Mouse (Mus musculus): ENCODE data around the gene Trim10. TPM values are rescaled to one million over a fixed set of nuclear protein-coding genes. Genes with fewer than 3 reads are reported as not detected.
A peak's percentile ranks its signal among the peaks of the same experiment; 100 is the strongest.
"Not testable (repeated sequence)": the region's sequence is repeated elsewhere in the genome, so short reads cannot be mapped to it uniquely, and the experiment has no call there.

Gene Trim10
- total and polyA plus RNA-seq, 3 experiments, result 0.04 to 0.14 (median 0.12) TPM

GRCm38 (mm10) chr17:36861680-36862079 lies 7.7 kb upstream of the Trim10 start:
- no peak for DNase-seq

GRCm38 (mm10) chr17:36866719-36867527 lies 2.5 kb upstream of the Trim10 start, which contains the start of gene Trim15:
Gene Trim15 (minus strand): TSS chr17:36867210.
- no peak for DNase-seq

- DNase-seq, result no peak
These were observed 538 bp upstream of the Trim10 start for GRCm38 (mm10) chr17:36868836-36869235.

- no peak for DNase-seq
These were observed 809 bp downstream of the Trim10 start for GRCm38 (mm10) chr17:36869955-36870810.

- no peak for DNase-seq
These were observed 5.3 kb downstream of the Trim10 start for GRCm38 (mm10) chr17:36874636-36875035.

- DNase-seq, result no peak
These were observed 14.0 kb downstream of the Trim10 start for GRCm38 (mm10) chr17:36883350-36883749.

- no peak for DNase-seq
These were observed 15.9 kb downstream of the Trim10 start for GRCm38 (mm10) chr17:36885132-36885790.

GRCm38 (mm10) chr17:36890073-36890903 lies 20.9 kb downstream of the Trim10 start, which contains the start of gene Trim40:
Gene Trim40 (minus strand): TSS chr17:36890123.
- DNase-seq, result no peak

- not testable (repeated sequence) for DNase-seq
These were observed 22.1 kb downstream of the Trim10 start for GRCm38 (mm10) chr17:36891496-36891895.

- DNase-seq, result peak; percentile 19
These were observed 23.0 kb downstream of the Trim10 start for GRCm38 (mm10) chr17:36892362-36892761.

- no peak for DNase-seq
These were observed 24.0 kb downstream of the Trim10 start for GRCm38 (mm10) chr17:36893387-36893786.

- peak; percentile 24 for DNase-seq
These were observed 27.2 kb downstream of the Trim10 start for GRCm38 (mm10) chr17:36896583-36896982.

GRCm38 (mm10) chr17:36897065-36897464 lies 27.7 kb downstream of the Trim10 start:
- no peak for DNase-seq

GRCm38 (mm10) chr17:36897552-36898205 lies 28.3 kb downstream of the Trim10 start, which contains the start of gene Trim31:
Gene Trim31 (plus strand): TSS chr17:36898118.
- no peak for DNase-seq

- DNase-seq, result no peak
These were observed 30.0 kb downstream of the Trim10 start for GRCm38 (mm10) chr17:36899376-36899775.

- DNase-seq, result no peak
These were observed 30.6 kb downstream of the Trim10 start for GRCm38 (mm10) chr17:36900001-36900400.

- DNase-seq, result no peak
These were observed 31.3 kb downstream of the Trim10 start for GRCm38 (mm10) chr17:36900691-36901090.

- DNase-seq, result peak; percentile 21
These were observed 34.3 kb downstream of the Trim10 start for GRCm38 (mm10) chr17:36903651-36904050.

GRCm38 (mm10) chr17:36908235-36908634 lies 38.9 kb downstream of the Trim10 start:
- DNase-seq, result no peak

GRCm38 (mm10) chr17:36909802-36910201 lies 40.4 kb downstream of the Trim10 start:
- no peak for DNase-seq

GRCm38 (mm10) chr17:36912031-36912430 lies 42.7 kb downstream of the Trim10 start:
- DNase-seq, result no peak
